Comparison of ENCODE assay signal across 28 mouse cellular contexts in genomic region chr8:76137219-76137618, GRCm38 (mm10).
DNase-seq lines count a peak whose midpoint lies in the region; ATAC-seq and TF ChIP-seq lines count a peak whose summit lies in the region.
"Had no signal": no experiment of that assay in that cellular context is flagged by ENCODE, and none has a peak within 500 bp of the region (broad histone marks: within the 10 kb centered on the region; RNA-seq: fewer than 3 reads in every experiment).

No protein-coding gene starts in this region.

- no peaks in the 10 kb centered on the region for H3K9me3 ChIP-seq in forebrain, embryonic 13.5 days (replicated peaks)
- H3K9me3 ChIP-seq in forebrain, postnatal 0 days (ENCODE audit: low read length), result no peaks in the 10 kb centered on the region
- H3K9me3 ChIP-seq: hindbrain, embryonic 13.5 days; kidney, embryonic 15.5 days; midbrain, embryonic 13.5 days; neural tube, embryonic 13.5 days had no signal

- no peak overlapping the region for H3K4me3 ChIP-seq in forebrain, embryonic 13.5 days
- H3K4me3 ChIP-seq in forebrain, postnatal 0 days (ENCODE audit: low read depth, low read length), result no peak overlapping the region
- H3K4me3 ChIP-seq: erythroblast, embryonic 14.5 days; hindbrain, embryonic 13.5 days; kidney, embryonic 15.5 days; midbrain, embryonic 13.5 days; neural tube, embryonic 13.5 days had no signal

- no peaks in the 10 kb centered on the region for H3K27me3 ChIP-seq in forebrain, embryonic 13.5 days
- no peaks in the 10 kb centered on the region for H3K27me3 ChIP-seq in forebrain, postnatal 0 days (ENCODE audit: insufficient read depth, low read length)
- H3K27me3 ChIP-seq: CH12.LX; hindbrain, embryonic 13.5 days; kidney, embryonic 15.5 days; midbrain, embryonic 13.5 days; neural tube, embryonic 13.5 days had no signal

- ATAC-seq in forebrain, embryonic 13.5 days, result peak; percentile 59
- no peak for ATAC-seq in forebrain, postnatal 0 days
- ATAC-seq: midbrain, embryonic 13.5 days had no signal

- WGBS in forebrain, embryonic 13.5 days, result 69% methylated on average over 4 of the region's 4 CpGs
- 48% methylated on average over 4 of the region's 4 CpGs for WGBS in forebrain, postnatal 0 days

- H3K4me2 ChIP-seq in forebrain, embryonic 13.5 days, result no peak overlapping the region
- H3K4me2 ChIP-seq in forebrain, postnatal 0 days (ENCODE audit: low read depth), result no peak overlapping the region
- H3K4me2 ChIP-seq: heart, embryonic 11.5 days; hindbrain, embryonic 13.5 days; kidney, embryonic 15.5 days; midbrain, embryonic 13.5 days; neural tube, embryonic 13.5 days had no signal

- no peak for TF ChIP-seq CTCF in forebrain, postnatal 0 days (IDR thresholded peaks at IDR 0.05; ENCODE audit: low read depth)

- no peak overlapping the region for H3K27ac ChIP-seq in forebrain, embryonic 13.5 days
- no peak overlapping the region for H3K27ac ChIP-seq in forebrain, postnatal 0 days (ENCODE audit: low read depth, low read length)
- H3K27ac ChIP-seq: hindbrain, embryonic 13.5 days; kidney, embryonic 15.5 days; liver, embryonic 14.5 days; macrophage; midbrain, embryonic 13.5 days; neural tube, embryonic 13.5 days had no signal

- DNase-seq in forebrain, postnatal 0 days, result no peak
- peak; percentile 3 for DNase-seq in brain, embryonic 18.5 days (ENCODE audit: low read depth, low spot score)
- DNase-seq in layer of hippocampus, adult 9-10 months (ENCODE audit: low spot score), result peak; percentile 11
- DNase-seq in telencephalon, adult 2 months (ENCODE audit: low read depth, low spot score), result peak; percentile 2
- DNase-seq in heart, postnatal 36 days, result no peak
- no peak for DNase-seq in adrenal gland, adult 2 months
- DNase-seq: adrenal gland, postnatal 10 days; cerebellum, adult 18-20 months; cerebellum, postnatal 10 days; gastrocnemius, postnatal 14 days; heart, adult 11 months; heart, postnatal 4 days; kidney, adult 11 months; kidney, postnatal 25 days; liver; lung, adult 2 months; lung, postnatal 10 days; thymus, postnatal 4 days had no signal

- no peak overlapping the region for H3K9ac ChIP-seq in forebrain, embryonic 13.5 days
- no peak overlapping the region for H3K9ac ChIP-seq in forebrain, postnatal 0 days
- H3K9ac ChIP-seq: hindbrain, embryonic 13.5 days; kidney, embryonic 15.5 days; liver, embryonic 14.5 days; midbrain, embryonic 13.5 days; neural tube, embryonic 13.5 days had no signal

- H3K36me3 ChIP-seq in forebrain, embryonic 13.5 days (ENCODE audit: poor library complexity, severe bottlenecking), result no peaks in the 10 kb centered on the region
- H3K36me3 ChIP-seq in forebrain, postnatal 0 days (ENCODE audit: insufficient read depth), result no peaks in the 10 kb centered on the region
- H3K36me3 ChIP-seq: hindbrain, embryonic 13.5 days; kidney, embryonic 15.5 days; midbrain, embryonic 13.5 days; neural tube, embryonic 13.5 days had no signal

- no peaks in the 10 kb centered on the region for H3K4me1 ChIP-seq in forebrain, embryonic 13.5 days
- no peaks in the 10 kb centered on the region for H3K4me1 ChIP-seq in forebrain, postnatal 0 days (ENCODE audit: insufficient read depth)
- H3K4me1 ChIP-seq: hindbrain, embryonic 13.5 days; kidney, embryonic 15.5 days; midbrain, embryonic 13.5 days; neural tube, embryonic 13.5 days had no signal

- intact Hi-C loops in heart, postnatal 36 days (cut with DNase I), result no loop called here

Comparison
In these comparisons a context has a peak if more than half of its experiments do, and no peak if none do; other contexts are left out.
1. DNase-seq: peak in brain, embryonic 18.5 days (single experiment), layer of hippocampus, adult 9-10 months (single experiment) and telencephalon, adult 2 months (single experiment); none in forebrain, postnatal 0 days (single experiment), heart, postnatal 36 days (0 of 2) and adrenal gland, adult 2 months (single experiment).